ENCODE assay signal across 28 mouse cellular contexts in genomic region chr16:73072047-73072446, GRCm38 (mm10).
"Had no signal": no experiment of that assay in that cellular context is flagged by ENCODE, and none has a peak within 500 bp of the region (broad histone marks: within the 10 kb centered on the region; RNA-seq: fewer than 3 reads in every experiment).

No protein-coding gene starts in this region.

- H3K9ac ChIP-seq: embryonic facial prominence, embryonic 12.5 days; embryonic facial prominence, embryonic 13.5 days; embryonic facial prominence, embryonic 15.5 days; forebrain, embryonic 12.5 days; forebrain, embryonic 13.5 days; forebrain, embryonic 15.5 days; forebrain, postnatal 0 days had no signal

- H3K36me3 ChIP-seq: embryonic facial prominence, embryonic 10.5 days; embryonic facial prominence, embryonic 12.5 days; embryonic facial prominence, embryonic 13.5 days; embryonic facial prominence, embryonic 15.5 days; forebrain, embryonic 10.5 days; forebrain, embryonic 12.5 days; forebrain, embryonic 15.5 days had no signal

- H3K27ac ChIP-seq: embryonic facial prominence, embryonic 10.5 days; embryonic facial prominence, embryonic 12.5 days; embryonic facial prominence, embryonic 13.5 days; embryonic facial prominence, embryonic 15.5 days; forebrain, embryonic 10.5 days; forebrain, embryonic 12.5 days; forebrain, embryonic 13.5 days; forebrain, embryonic 15.5 days; gastrocnemius, adult 2 months; heart, adult 2 months had no signal

- H3K9me3 ChIP-seq: embryonic facial prominence, embryonic 10.5 days; embryonic facial prominence, embryonic 12.5 days; embryonic facial prominence, embryonic 13.5 days; embryonic facial prominence, embryonic 15.5 days; forebrain, embryonic 10.5 days; forebrain, embryonic 12.5 days; forebrain, embryonic 13.5 days; forebrain, embryonic 15.5 days had no signal

- H3K4me2 ChIP-seq: embryonic facial prominence, embryonic 12.5 days; embryonic facial prominence, embryonic 13.5 days; embryonic facial prominence, embryonic 15.5 days; forebrain, embryonic 12.5 days; forebrain, embryonic 13.5 days; forebrain, embryonic 15.5 days had no signal

- DNase-seq: cerebellum, adult 8-10 months; cerebellum, adult 9-10 months; cerebellum, adult 9-11 months; cerebellum, postnatal 10 days; cerebellum, postnatal 14 days; cerebellum, postnatal 25 days; cerebellum, postnatal 36 days; embryo, embryonic 11 days; forebrain, postnatal 0 days; gastrocnemius, adult 2 months; gastrocnemius, postnatal 10 days; gastrocnemius, postnatal 14 days; gastrocnemius, postnatal 25 days; gastrocnemius, postnatal 36 days; heart, adult 11 months; heart, adult 18-20 months; heart, adult 2 months had no signal

- H3K4me1 ChIP-seq: embryonic facial prominence, embryonic 10.5 days; embryonic facial prominence, embryonic 12.5 days; embryonic facial prominence, embryonic 13.5 days; embryonic facial prominence, embryonic 15.5 days; forebrain, embryonic 10.5 days; forebrain, embryonic 12.5 days; forebrain, embryonic 13.5 days; forebrain, embryonic 15.5 days had no signal

- H3K27me3 ChIP-seq: embryonic facial prominence, embryonic 12.5 days; embryonic facial prominence, embryonic 13.5 days; embryonic facial prominence, embryonic 15.5 days; forebrain, embryonic 12.5 days; forebrain, embryonic 13.5 days; forebrain, embryonic 15.5 days had no signal

- ATAC-seq: forebrain, embryonic 13.5 days; forebrain, embryonic 14.5 days; forebrain, embryonic 15.5 days; forebrain, embryonic 16.5 days; forebrain, postnatal 0 days had no signal

- H3K4me3 ChIP-seq: embryonic facial prominence, embryonic 10.5 days; embryonic facial prominence, embryonic 12.5 days; embryonic facial prominence, embryonic 13.5 days; embryonic facial prominence, embryonic 15.5 days; erythroblast, embryonic 14.5 days; forebrain, embryonic 10.5 days; forebrain, embryonic 12.5 days; forebrain, embryonic 13.5 days; forebrain, embryonic 15.5 days; gastrocnemius, adult 2 months; heart, adult 2 months had no signal
